In genomic region chr11:23260186-23260585, GRCm38 (mm10) we compare ENCODE assay signal across 23 mouse cellular contexts. TPM values are rescaled to one million over a fixed set of nuclear protein-coding genes. Genes with fewer than 3 reads are reported as not detected.
A peak's percentile ranks its signal among the peaks of the same experiment; 100 is the strongest.
DNase-seq lines count a peak whose midpoint lies in the region; ATAC-seq lines count a peak whose summit lies in the region.
"Had no signal": no experiment of that assay in that cellular context is flagged by ENCODE, and none has a peak within 500 bp of the region (broad histone marks: within the 10 kb centered on the region; RNA-seq: fewer than 3 reads in every experiment).

No protein-coding gene starts in this region.

- no peaks in the 10 kb centered on the region for H3K9me3 ChIP-seq in forebrain, embryonic 13.5 days (replicated peaks)
- H3K9me3 ChIP-seq in forebrain, embryonic 11.5 days (ENCODE audit: control insufficient read depth, low read length), result no peaks in the 10 kb centered on the region
- no peaks in the 10 kb centered on the region for H3K9me3 ChIP-seq in midbrain, embryonic 11.5 days (ENCODE audit: control insufficient read depth, low read length)
- no peaks in the 10 kb centered on the region for H3K9me3 ChIP-seq in midbrain, embryonic 10.5 days (replicated peaks)
- H3K9me3 ChIP-seq in liver, embryonic 13.5 days (replicated peaks), result no peaks in the 10 kb centered on the region
- H3K9me3 ChIP-seq in hindbrain, embryonic 11.5 days (ENCODE audit: control insufficient read depth, low read length), result no peaks in the 10 kb centered on the region
- H3K9me3 ChIP-seq: heart, embryonic 10.5 days; hindbrain, embryonic 12.5 days; limb, embryonic 12.5 days had no signal

- no peak overlapping the region for H3K27ac ChIP-seq in forebrain, embryonic 13.5 days
- no peak overlapping the region for H3K27ac ChIP-seq in forebrain, embryonic 11.5 days (ENCODE audit: low read depth, low read length)
- H3K27ac ChIP-seq in midbrain, embryonic 11.5 days (ENCODE audit: low read depth, low read length), result no peak overlapping the region
- H3K27ac ChIP-seq in midbrain, embryonic 10.5 days (replicated peaks), result no peak overlapping the region
- H3K27ac ChIP-seq in liver, embryonic 13.5 days, result peak overlapping the region; percentile 53; the same call in 1 of the 2 replicates
- H3K27ac ChIP-seq in hindbrain, embryonic 11.5 days (ENCODE audit: low read depth, low read length), result no peak overlapping the region
- H3K27ac ChIP-seq: gastrocnemius, adult 2 months; heart, embryonic 10.5 days; hindbrain, embryonic 12.5 days; limb, embryonic 12.5 days; stomach, postnatal 0 days had no signal

- no peak overlapping the region for H3K9ac ChIP-seq in forebrain, embryonic 13.5 days
- H3K9ac ChIP-seq in forebrain, embryonic 11.5 days (ENCODE audit: low read length), result no peak overlapping the region
- H3K9ac ChIP-seq in midbrain, embryonic 11.5 days (ENCODE audit: low read length), result no peak overlapping the region
- peak overlapping the region; percentile 42; the same call in 1 of the 2 replicates for H3K9ac ChIP-seq in liver, embryonic 13.5 days
- no peak overlapping the region for H3K9ac ChIP-seq in hindbrain, embryonic 11.5 days (ENCODE audit: low read depth, low read length)
- H3K9ac ChIP-seq: hindbrain, embryonic 12.5 days; limb, embryonic 12.5 days had no signal

- H3K4me1 ChIP-seq in forebrain, embryonic 13.5 days, result peaks cover 23% of the 10 kb centered on the region
- H3K4me1 ChIP-seq in forebrain, embryonic 11.5 days (replicated peaks; ENCODE audit: control insufficient read depth, insufficient read depth, low read length), result peaks cover 2% of the 10 kb centered on the region; the same call in 1 of the 2 replicates
- H3K4me1 ChIP-seq in midbrain, embryonic 11.5 days (ENCODE audit: control insufficient read depth, insufficient read depth, low read length), result peaks cover 7% of the 10 kb centered on the region; the same call in 1 of the 2 replicates
- H3K4me1 ChIP-seq in midbrain, embryonic 10.5 days, result peaks cover 29% of the 10 kb centered on the region
- H3K4me1 ChIP-seq in liver, embryonic 13.5 days (replicated peaks), result peaks cover 46% of the 10 kb centered on the region
- H3K4me1 ChIP-seq in hindbrain, embryonic 11.5 days (replicated peaks; ENCODE audit: control insufficient read depth, insufficient read depth, low read length), result 0 out of 2 replicates have a peak, but pooled peaks cover 2% of the 10 kb centered on the region

- H3K4me3 ChIP-seq in forebrain, embryonic 13.5 days, result no peak overlapping the region
- H3K4me3 ChIP-seq in forebrain, embryonic 11.5 days (ENCODE audit: low read depth, low read length), result no peak overlapping the region
- H3K4me3 ChIP-seq in midbrain, embryonic 11.5 days (ENCODE audit: low read depth, low read length), result no peak overlapping the region
- no peak overlapping the region for H3K4me3 ChIP-seq in midbrain, embryonic 10.5 days
- H3K4me3 ChIP-seq in liver, embryonic 13.5 days (replicated peaks), result peak overlapping the region; percentile 19
- no peak overlapping the region for H3K4me3 ChIP-seq in hindbrain, embryonic 11.5 days (ENCODE audit: low read depth, low read length)
- H3K4me3 ChIP-seq: gastrocnemius, adult 2 months; heart, embryonic 10.5 days; hindbrain, embryonic 12.5 days had no signal

- peak overlapping the region; percentile 10; the same call in 1 of the 2 replicates for H3K4me2 ChIP-seq in forebrain, embryonic 13.5 days
- no peak overlapping the region for H3K4me2 ChIP-seq in forebrain, embryonic 11.5 days (ENCODE audit: low read depth, low read length, severe bottlenecking)
- no peak overlapping the region for H3K4me2 ChIP-seq in midbrain, embryonic 11.5 days
- H3K4me2 ChIP-seq in liver, embryonic 13.5 days, result peak overlapping the region; percentile 94
- H3K4me2 ChIP-seq in hindbrain, embryonic 11.5 days (replicated peaks; ENCODE audit: low read depth, low read length), result no peak overlapping the region
- H3K4me2 ChIP-seq: hindbrain, embryonic 12.5 days; limb, embryonic 12.5 days had no signal

- ATAC-seq in forebrain, embryonic 13.5 days, result no peak
- ATAC-seq in forebrain, embryonic 11.5 days (replicated peaks; ENCODE audit: low FRiP score), result no peak
- ATAC-seq in midbrain, embryonic 11.5 days (ENCODE audit: low FRiP score), result no peak
- no peak for ATAC-seq in liver, embryonic 13.5 days (ENCODE audit: low read depth)
- no peak for ATAC-seq in hindbrain, embryonic 11.5 days (ENCODE audit: low FRiP score)
- ATAC-seq: forebrain, embryonic 14.5 days had no signal

- 95% methylated on average over 1 of the region's 1 CpGs for WGBS in forebrain, embryonic 13.5 days
- 96% methylated on average over 1 of the region's 1 CpGs for WGBS in forebrain, embryonic 11.5 days
- 86% methylated on average over 1 of the region's 1 CpGs for WGBS in midbrain, embryonic 11.5 days
- 95% methylated on average over 1 of the region's 1 CpGs for WGBS in midbrain, embryonic 10.5 days
- WGBS in liver, embryonic 13.5 days (ENCODE audit: insufficient replicate concordance), result 25% methylated on average over 1 of the region's 1 CpGs
- 92% methylated on average over 1 of the region's 1 CpGs for WGBS in hindbrain, embryonic 11.5 days

- H3K36me3 ChIP-seq in forebrain, embryonic 13.5 days (ENCODE audit: poor library complexity, severe bottlenecking), result peaks cover 31% of the 10 kb centered on the region
- peaks cover 4% of the 10 kb centered on the region; the same call in 1 of the 2 replicates for H3K36me3 ChIP-seq in forebrain, embryonic 11.5 days (ENCODE audit: control insufficient read depth, insufficient read depth, low read length)
- peaks cover 4% of the 10 kb centered on the region; the same call in 1 of the 2 replicates for H3K36me3 ChIP-seq in midbrain, embryonic 11.5 days (ENCODE audit: control insufficient read depth, insufficient read depth, low read length)
- H3K36me3 ChIP-seq in midbrain, embryonic 10.5 days, result peaks cover 63% of the 10 kb centered on the region
- peaks cover 48% of the 10 kb centered on the region for H3K36me3 ChIP-seq in liver, embryonic 13.5 days
- no peaks in the 10 kb centered on the region for H3K36me3 ChIP-seq in hindbrain, embryonic 11.5 days (ENCODE audit: control insufficient read depth, insufficient read depth, low read length)

- no peaks in the 10 kb centered on the region for H3K27me3 ChIP-seq in forebrain, embryonic 13.5 days
- no peaks in the 10 kb centered on the region for H3K27me3 ChIP-seq in forebrain, embryonic 11.5 days (ENCODE audit: control insufficient read depth, insufficient read depth, low read length)
- H3K27me3 ChIP-seq in midbrain, embryonic 11.5 days (ENCODE audit: control insufficient read depth, insufficient read depth, low read length), result no peaks in the 10 kb centered on the region
- H3K27me3 ChIP-seq in midbrain, embryonic 10.5 days (ENCODE audit: low read depth, poor library complexity, severe bottlenecking), result no peaks in the 10 kb centered on the region
- H3K27me3 ChIP-seq in liver, embryonic 13.5 days, result no peaks in the 10 kb centered on the region
- no peaks in the 10 kb centered on the region for H3K27me3 ChIP-seq in hindbrain, embryonic 11.5 days (ENCODE audit: control insufficient read depth, insufficient read depth, low read length)
- H3K27me3 ChIP-seq: hindbrain, embryonic 12.5 days; limb, embryonic 12.5 days had no signal

- no peak for DNase-seq in forebrain, embryonic 11.5 days (ENCODE audit: low spot score)
- DNase-seq in midbrain, embryonic 11.5 days (ENCODE audit: low spot score, missing footprints), result peak; percentile 86
- DNase-seq in midbrain, embryonic 10.5 days (ENCODE audit: low spot score), result no peak
- no peak for DNase-seq in liver, embryonic 13.5 days
- DNase-seq in spleen, adult 18-20 months, result no peak
- no peak for DNase-seq in cerebellum, adult 9-11 months
- no peak for DNase-seq in hindbrain, embryonic 11.5 days (ENCODE audit: low spot score)
- DNase-seq: adrenal gland, postnatal 25 days; cerebellum, adult 11 months; cerebellum, postnatal 10 days; gastrocnemius, adult 2 months; heart, postnatal 10 days; kidney, adult 11 months; kidney, postnatal 4 days; lung, postnatal 4 days; right cerebral cortex, adult 18-20 months; thymus, adult 2 months had no signal

RNA-seq across cellular contexts. Expression of gene Xpo1, which starts 4.3 kb away (rescaled TPM):
- polyA plus RNA-seq in forebrain, embryonic 13.5 days (2015; fragmentation: Nextera tagmentation; extraction: Ambion mirVana), result 91.5 and 101 TPM in 2 replicates
- polyA plus RNA-seq in forebrain, embryonic 11.5 days (2014; fragmentation: Nextera tagmentation; extraction: Ambion mirVana), result 176 and 187 TPM in 2 replicates
- polyA plus RNA-seq in midbrain, embryonic 11.5 days (2014; fragmentation: Nextera tagmentation; extraction: Ambion mirVana), result 171 and 184 TPM in 2 replicates
- 128 and 131 TPM in 2 replicates for polyA plus RNA-seq in midbrain, embryonic 10.5 days (2016; fragmentation: Nextera tagmentation; extraction: Ambion mirVana)
- polyA plus RNA-seq in liver, embryonic 13.5 days (2015; fragmentation: Nextera tagmentation; extraction: Ambion mirVana), result 51.4 and 71.1 TPM in 2 replicates
- polyA plus RNA-seq in hindbrain, embryonic 11.5 days (2014; fragmentation: Nextera tagmentation; extraction: Ambion mirVana), result 148 and 161 TPM in 2 replicates

RNA-seq across cellular contexts. Expression of gene Usp34, which starts 46.5 kb away (rescaled TPM):
- 27.1 and 29.8 TPM in 2 replicates for polyA plus RNA-seq in forebrain, embryonic 13.5 days (2015; fragmentation: Nextera tagmentation; extraction: Ambion mirVana)
- 30.8 and 32.8 TPM in 2 replicates for polyA plus RNA-seq in forebrain, embryonic 11.5 days (2014; fragmentation: Nextera tagmentation; extraction: Ambion mirVana)
- 31.7 and 34.3 TPM in 2 replicates for polyA plus RNA-seq in midbrain, embryonic 11.5 days (2014; fragmentation: Nextera tagmentation; extraction: Ambion mirVana)
- polyA plus RNA-seq in midbrain, embryonic 10.5 days (2016; fragmentation: Nextera tagmentation; extraction: Ambion mirVana), result 19.6 and 22.0 TPM in 2 replicates
- 9.4 and 9.5 TPM in 2 replicates for polyA plus RNA-seq in liver, embryonic 13.5 days (2015; fragmentation: Nextera tagmentation; extraction: Ambion mirVana)
- polyA plus RNA-seq in hindbrain, embryonic 11.5 days (2014; fragmentation: Nextera tagmentation; extraction: Ambion mirVana), result 37.9 and 48.3 TPM in 2 replicates

Comparison
In these comparisons a context has a peak if more than half of its experiments do, and no peak if none do; other contexts are left out.
1. H3K4me2 ChIP-seq: peak in forebrain, embryonic 13.5 days (single experiment) and liver, embryonic 13.5 days (single experiment); none in forebrain, embryonic 11.5 days (single experiment), midbrain, embryonic 11.5 days (single experiment) and hindbrain, embryonic 11.5 days (single experiment).